Mouse (Mus musculus) lung, embryonic 14.5 days (tissue): ENCODE measurements at regions not wholly inside any gene's neighbourhood (a gene's known extent, or its start where the extent isn't known, plus 50 kb on each side); places are given as distances from the start of the nearest gene placed in this dataset.

Source experiments
- ATAC-seq: fragments of 200-750 bp; cut with Nextera tagmentation; 2 replicates; pipeline ENCODE4 v1.8.0; 2017; ENCODE audit warnings: mild to moderate bottlenecking, moderate TSS enrichment, moderate library complexity; ENCODE audit not compliant: insufficient read depth
- DNase-seq: peaks from one replicate; pipeline ENCODE4 v3.0.0-alpha.2; 2015
- H3K27ac ChIP-seq: fragments of 300-500 bp; sonication (generic); 2 replicates; pipeline ENCODE4 v1.5.1; 2014; ENCODE audit warnings: low read depth, mild to moderate bottlenecking, moderate library complexity
- H3K27me3 ChIP-seq: fragments of 300-500 bp; sonication (generic); 2 replicates; pipeline ENCODE4 v1.6.1; 2014; ENCODE audit warnings: low read length, control low read depth; ENCODE audit not compliant: insufficient read depth
- H3K36me3 ChIP-seq: fragments of 300-500 bp; sonication (generic); 2 replicates; pipeline ENCODE4 v1.6.1; 2014; ENCODE audit warnings: control low read depth; ENCODE audit not compliant: insufficient read depth
- H3K4me1 ChIP-seq: fragments of 300-500 bp; sonication (generic); 2 replicates; pipeline ENCODE4 v1.6.1; 2014; ENCODE audit warnings: antibody characterized with exemption, control low read depth; ENCODE audit not compliant: insufficient read depth
- H3K4me2 ChIP-seq: fragments of 300-500 bp; sonication (generic); 2 replicates; pipeline ENCODE4 v1.6.1; 2014; ENCODE audit warnings: mild to moderate bottlenecking
- H3K4me3 ChIP-seq: fragments of 300-500 bp; sonication (generic); 2 replicates; pipeline ENCODE4 v1.5.1; 2014; ENCODE audit warnings: low read depth, low read length
- H3K9ac ChIP-seq: fragments of 300-500 bp; sonication (generic); 2 replicates; pipeline ENCODE4 v1.6.1; 2014
- H3K9me3 ChIP-seq: fragments of 300-500 bp; sonication (generic); 2 replicates; pipeline ENCODE4 v1.6.1; 2016; ENCODE audit warnings: low read depth, low read length, control low read depth
- CTCF ChIP-seq: IDR thresholded peaks from 2 replicates; pipeline ENCODE4 v1.5.1; 2016; ENCODE audit warnings: antibody characterized with exemption, low read depth
- WGBS: fragments of 180-500 bp; shearing (Covaris S2); extraction: QIAGEN DNeasy Blood & Tissue Kit; methylation state at CpG from one replicate; pipeline ENCODE4 v1.1.7; 2014; 5-methylcytosine and 5-hydroxymethylcytosine counted together

DNA sequence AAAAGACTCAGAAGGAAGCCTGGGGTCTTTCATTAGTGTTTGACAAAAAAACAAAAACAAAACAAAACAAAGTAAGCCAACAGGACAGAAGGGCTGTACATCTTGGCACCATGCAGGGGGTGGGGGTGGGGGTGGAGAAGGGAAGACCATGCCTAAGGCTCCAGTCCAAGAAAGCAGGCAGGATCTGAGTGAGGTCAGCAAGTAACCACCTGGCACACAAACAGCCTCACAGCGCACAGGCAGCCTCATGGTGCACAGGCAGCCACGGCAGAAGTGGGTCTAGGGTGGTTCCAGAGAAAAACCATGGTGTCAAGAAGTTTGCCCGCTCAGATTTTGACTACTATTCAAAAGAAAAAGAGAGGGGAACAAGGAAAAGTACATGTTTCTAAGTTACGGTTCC is 122.0 kb upstream of the Sv2c start:
- no peaks in the 10 kb centered on the region for H3K4me1 ChIP-seq
- ATAC-seq (no peak), DNase-seq (no peak)
- no peaks in the 10 kb centered on the region for H3K36me3 ChIP-seq
- H3K9ac ChIP-seq, result no peak overlapping the region
- H3K27me3 ChIP-seq, result no peaks in the 10 kb centered on the region
- 73% methylated on average over 4 of the region's 4 CpGs for WGBS
- TF ChIP-seq CTCF, result no peak
- H3K4me2 ChIP-seq, result no peak overlapping the region
- H3K27ac ChIP-seq, result no peak overlapping the region
- no peaks in the 10 kb centered on the region for H3K9me3 ChIP-seq
- no peak overlapping the region for H3K4me3 ChIP-seq

DNA sequence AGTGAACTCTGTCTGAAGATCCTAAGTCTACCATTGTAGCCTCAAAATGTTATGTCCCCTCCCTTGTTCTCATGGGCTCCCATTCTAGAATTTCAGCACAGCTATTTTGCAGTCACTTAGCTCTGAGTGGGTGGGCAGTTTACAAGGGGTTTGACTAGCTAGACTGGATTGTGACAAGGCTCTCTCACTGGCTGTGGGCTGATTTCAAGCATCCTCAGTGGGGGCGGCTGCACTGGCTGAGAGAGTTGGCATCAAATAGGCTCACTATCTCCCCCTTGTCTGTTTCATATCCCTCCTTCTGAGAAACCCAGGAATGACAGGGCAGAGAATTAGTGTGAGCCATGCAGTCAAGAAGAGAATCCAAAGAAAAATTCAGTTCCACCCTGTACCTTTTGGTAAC is 88.4 kb upstream of the Sv2c start:
- H3K4me2 ChIP-seq, result no peak overlapping the region
- no peak overlapping the region for H3K4me3 ChIP-seq
- ATAC-seq (no peak), DNase-seq (no peak)
- no peak overlapping the region for H3K9ac ChIP-seq
- no peak overlapping the region for H3K27ac ChIP-seq
- no peak for TF ChIP-seq CTCF
- no peaks in the 10 kb centered on the region for H3K4me1 ChIP-seq
- no peaks in the 10 kb centered on the region for H3K27me3 ChIP-seq
- no peaks in the 10 kb centered on the region for H3K9me3 ChIP-seq
- 77% methylated on average over 1 of the region's 1 CpGs for WGBS
- no peaks in the 10 kb centered on the region for H3K36me3 ChIP-seq

DNA sequence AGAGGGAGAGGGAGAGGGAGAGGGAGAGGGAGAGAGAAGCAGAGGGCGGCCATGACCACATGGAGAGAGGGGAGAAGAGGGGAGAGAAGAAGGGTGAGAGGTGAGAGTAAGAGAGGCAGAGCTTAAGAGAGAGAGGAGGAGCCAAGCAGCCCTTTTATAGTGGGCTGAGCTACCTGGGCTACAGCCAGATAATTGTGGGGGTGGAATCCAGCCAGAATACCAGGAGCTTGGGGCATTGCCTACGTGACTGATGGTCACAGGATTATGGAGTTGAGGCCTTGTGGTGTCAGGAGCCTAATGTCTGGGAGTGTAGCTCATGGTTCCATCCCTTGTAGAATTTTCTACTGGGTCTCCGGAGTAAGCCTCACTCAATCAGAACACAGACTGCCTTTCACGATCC is 83.1 kb upstream of the Sv2c start:
- TF ChIP-seq CTCF, result no peak
- Histone ChIP-seq H3K4me3 (no peak overlapping the region), H3K27me3 (no peaks in the 10 kb centered on the region), H3K9me3 (no peaks in the 10 kb centered on the region), H3K4me2 (no peak overlapping the region), H3K4me1 (no peaks in the 10 kb centered on the region), H3K27ac (no peak overlapping the region), H3K9ac (no peak overlapping the region), H3K36me3 (no peaks in the 10 kb centered on the region)
- WGBS, result 83% methylated on average over 4 of the region's 4 CpGs
- DNase-seq (no peak), ATAC-seq (no peak)

DNA sequence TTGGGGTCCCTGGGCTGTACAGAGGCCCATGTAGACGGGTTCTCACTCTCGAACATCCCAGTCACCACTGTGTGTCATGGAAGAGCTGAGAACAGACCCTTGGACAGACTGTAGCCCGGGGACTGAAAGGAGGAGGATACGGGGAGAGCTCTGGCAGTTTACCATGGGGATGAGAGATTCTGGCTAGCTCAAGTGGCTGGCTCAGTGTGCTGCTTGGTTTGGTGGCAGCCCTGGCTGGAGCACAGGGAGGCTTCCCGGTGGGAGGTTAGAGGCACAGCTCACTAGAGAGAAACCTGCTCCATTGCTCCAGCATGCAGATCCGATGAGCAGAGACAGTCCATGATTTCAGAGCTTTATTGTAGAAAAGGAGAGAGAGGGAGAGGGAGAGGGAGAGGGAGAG is 82.7 kb upstream of the Sv2c start:
- Histone ChIP-seq H3K4me1 (no peaks in the 10 kb centered on the region), H3K4me2 (no peak overlapping the region), H3K9ac (no peak overlapping the region), H3K4me3 (no peak overlapping the region), H3K36me3 (no peaks in the 10 kb centered on the region), H3K27me3 (no peaks in the 10 kb centered on the region), H3K9me3 (no peaks in the 10 kb centered on the region), H3K27ac (no peak overlapping the region)
- no peak for DNase-seq
- TF ChIP-seq CTCF, result no peak
- WGBS, result 65% methylated on average over 6 of the region's 6 CpGs
- ATAC-seq, result no peak

DNA sequence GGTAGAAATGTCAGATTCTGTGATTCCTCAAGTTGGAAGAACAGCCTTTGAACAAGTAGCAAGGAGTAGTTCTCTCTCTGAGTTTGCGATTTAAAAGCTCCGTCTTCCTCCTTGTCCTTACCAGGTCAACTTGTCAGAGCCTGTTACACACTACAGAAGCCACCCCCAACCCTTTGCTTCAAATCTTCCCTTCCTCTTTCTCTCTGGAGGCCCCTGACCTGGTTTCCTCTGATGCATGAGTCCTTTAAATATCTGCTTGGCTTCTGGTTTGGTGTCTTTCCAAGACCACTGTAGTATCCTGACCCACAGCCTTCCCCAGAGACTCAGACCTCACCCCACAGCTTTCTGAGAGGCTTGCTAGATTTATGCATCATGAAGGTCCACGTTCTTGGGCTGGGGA is 73.7 kb upstream of the Sv2c start:
- no peak for TF ChIP-seq CTCF
- no peak for DNase-seq
- no peak overlapping the region for H3K9ac ChIP-seq
- ATAC-seq, result no peak
- 75% methylated on average over 3 of the region's 3 CpGs for WGBS
- H3K4me3 ChIP-seq, result no peak overlapping the region
- H3K36me3 ChIP-seq, result no peaks in the 10 kb centered on the region
- H3K27me3 ChIP-seq, result no peaks in the 10 kb centered on the region
- H3K4me1 ChIP-seq, result no peaks in the 10 kb centered on the region
- H3K27ac ChIP-seq, result no peak overlapping the region
- no peaks in the 10 kb centered on the region for H3K9me3 ChIP-seq
- no peak overlapping the region for H3K4me2 ChIP-seq

DNA sequence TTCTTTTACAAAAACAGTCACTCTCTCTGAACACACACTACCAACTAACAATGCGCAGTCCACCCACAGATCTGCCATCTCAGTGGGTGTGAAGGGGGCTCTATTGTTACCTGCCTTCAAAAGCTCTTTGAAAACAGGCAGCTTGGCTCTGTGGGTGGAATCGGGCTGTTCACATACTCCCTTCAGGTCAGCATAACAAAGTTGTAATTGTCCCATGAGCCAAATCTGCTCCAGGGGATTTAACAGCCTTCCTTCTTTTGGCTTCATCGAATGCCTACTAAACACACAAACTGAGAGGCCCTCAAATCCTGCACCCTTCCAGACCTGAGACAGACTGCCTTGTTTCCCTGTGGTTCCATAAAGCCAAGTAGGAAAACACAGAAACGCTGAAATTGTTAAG is 56.2 kb upstream of the Sv2c start:
- 63% methylated on average over 4 of the region's 4 CpGs for WGBS
- no peak for TF ChIP-seq CTCF
- Histone ChIP-seq H3K4me2 (no peak overlapping the region), H3K4me3 (no peak overlapping the region), H3K36me3 (no peaks in the 10 kb centered on the region), H3K27me3 (no peaks in the 10 kb centered on the region), H3K9ac (no peak overlapping the region), H3K9me3 (no peaks in the 10 kb centered on the region), H3K4me1 (no peaks in the 10 kb centered on the region), H3K27ac (no peak overlapping the region)
- DNase-seq (no peak), ATAC-seq (no peak)
